Mouse (Mus musculus) stomach, embryonic 15.5 days (tissue): ENCODE data around the gene Arl2. TPM values are rescaled to one million over a fixed set of nuclear protein-coding genes. Genes with fewer than 3 reads are reported as not detected.

ENCODE experiments used
- ATAC-seq: fragments of 200-750 bp; cut with Nextera tagmentation; 2 replicates; pipeline ENCODE4 v1.8.0; 2017; ENCODE audit warnings: low read depth, moderate number of reproducible peaks, moderate TSS enrichment; ENCODE audit not compliant: insufficient read depth, low FRiP score
- H3K27ac ChIP-seq: fragments of 300-500 bp; sonication (generic); 2 replicates; pipeline ENCODE4 v1.5.1; 2015; ENCODE audit warnings: mild to moderate bottlenecking, inconsistent platforms
- H3K27me3 ChIP-seq: fragments of 300-500 bp; sonication (generic); replicated peaks from 2 replicates; pipeline ENCODE4 v1.6.1; 2015; ENCODE audit warnings: inconsistent platforms
- H3K36me3 ChIP-seq: fragments of 300-500 bp; sonication (generic); 2 replicates; pipeline ENCODE4 v1.6.1; 2015; ENCODE audit warnings: inconsistent platforms
- H3K4me1 ChIP-seq: fragments of 300-500 bp; sonication (generic); 2 replicates; pipeline ENCODE4 v1.6.1; 2015; ENCODE audit warnings: inconsistent platforms
- H3K4me2 ChIP-seq: fragments of 300-500 bp; sonication (generic); 2 replicates; pipeline ENCODE4 v1.6.1; 2015; ENCODE audit warnings: mild to moderate bottlenecking, inconsistent platforms
- H3K4me3 ChIP-seq: fragments of 300-500 bp; sonication (generic); replicated peaks from 2 replicates; pipeline ENCODE4 v1.5.1; 2015; ENCODE audit warnings: inconsistent platforms
- H3K9ac ChIP-seq: fragments of 300-500 bp; sonication (generic); 2 replicates; pipeline ENCODE4 v1.6.1; 2015; ENCODE audit warnings: inconsistent platforms
- H3K9me3 ChIP-seq: fragments of 300-500 bp; sonication (generic); 2 replicates; pipeline ENCODE4 v1.6.1; 2016; ENCODE audit warnings: inconsistent platforms
- WGBS: fragments of 180-500 bp; shearing (Covaris S2); methylation state at CpG from one replicate; pipeline ENCODE4 v1.1.7; 2015; 5-methylcytosine and 5-hydroxymethylcytosine counted together
- polyA plus RNA-seq: library from polyadenylated mRNA; unstranded; fragments of >200 nt; fragmentation: Nextera tagmentation; extraction: Ambion mirVana; gene quantifications from 2 replicates; pipeline ENCODE4 v1.2.1, GENCODE M21; 2015

Arl2 gene
- polyA plus RNA-seq: 101 and 102 TPM in 2 replicates

DNA sequence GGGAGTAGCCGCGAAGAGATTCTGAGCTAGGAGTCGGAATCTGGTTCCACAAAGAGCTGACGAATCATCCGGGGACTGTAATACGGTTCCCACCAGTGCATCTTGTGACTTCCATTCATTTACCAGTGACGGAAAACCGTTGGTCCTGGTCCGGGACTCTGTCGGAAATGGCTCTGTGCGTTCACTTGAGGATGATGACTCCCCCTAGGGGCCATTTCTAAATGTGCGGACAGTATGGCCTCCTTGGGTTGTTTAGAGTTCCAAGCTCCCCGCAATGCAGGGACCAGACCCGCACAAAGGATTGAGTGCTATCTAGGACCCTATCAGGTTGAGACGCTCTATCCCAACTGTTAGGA, at the start of gene Arl2:
Arl2 (minus strand) TSS at position 155 of the 356 bp plus-strand sequence.
- Histone ChIP-seq H3K36me3 (0 out of 2 replicates have a peak, but pooled peaks cover 5% of the 10 kb centered on the region), H3K4me3 (peak within 1 kb of the TSS; percentile 78), H3K9me3 (no peaks in the 10 kb centered on the region), H3K4me1 (peaks cover 7% of the 10 kb centered on the region), H3K27ac (peak within 1 kb of the TSS; percentile 96), H3K9ac (peak within 1 kb of the TSS; percentile 84), H3K27me3 (no peaks in the 10 kb centered on the region), H3K4me2 (peak within 1 kb of the TSS; percentile 88)
- peak; percentile 62 for ATAC-seq
- WGBS: under 1% methylated on average over 15 of the region's 15 CpGs

GRCm38 (mm10) chr19:6184131-6184530, 42.8 kb upstream of the Arl2 start, which contains the start of gene Majin:
Gene Majin (plus strand): TSS chr19:6184388.
- Histone ChIP-seq H3K9ac (no peak within 1 kb of the TSS), H3K36me3 (no peaks in the 10 kb centered on the region), H3K9me3 (no peaks in the 10 kb centered on the region), H3K4me1 (no peaks in the 10 kb centered on the region), H3K4me2 (no peak within 1 kb of the TSS), H3K4me3 (no peak within 1 kb of the TSS), H3K27ac (no peak within 1 kb of the TSS), H3K27me3 (no peaks in the 10 kb centered on the region)
- no peak for ATAC-seq
- WGBS: 82% methylated on average over 23 of the region's 23 CpGs

- H3K4me1 ChIP-seq: no peaks in the 10 kb centered on the region
- no peak overlapping the region for H3K27ac ChIP-seq
- no peak overlapping the region for H3K4me2 ChIP-seq
- no peaks in the 10 kb centered on the region for H3K27me3 ChIP-seq
- H3K9me3 ChIP-seq: no peaks in the 10 kb centered on the region
- no peaks in the 10 kb centered on the region for H3K36me3 ChIP-seq
- ATAC-seq: peak; percentile 60; the same call in 1 of the 2 replicates
- H3K9ac ChIP-seq: no peak overlapping the region
- no peak overlapping the region for H3K4me3 ChIP-seq
- WGBS: 17% methylated on average over 3 of the region's 3 CpGs
Measured at GRCm38 (mm10) chr19:6182534-6182933, 41.2 kb upstream of the Arl2 start.

DNA sequence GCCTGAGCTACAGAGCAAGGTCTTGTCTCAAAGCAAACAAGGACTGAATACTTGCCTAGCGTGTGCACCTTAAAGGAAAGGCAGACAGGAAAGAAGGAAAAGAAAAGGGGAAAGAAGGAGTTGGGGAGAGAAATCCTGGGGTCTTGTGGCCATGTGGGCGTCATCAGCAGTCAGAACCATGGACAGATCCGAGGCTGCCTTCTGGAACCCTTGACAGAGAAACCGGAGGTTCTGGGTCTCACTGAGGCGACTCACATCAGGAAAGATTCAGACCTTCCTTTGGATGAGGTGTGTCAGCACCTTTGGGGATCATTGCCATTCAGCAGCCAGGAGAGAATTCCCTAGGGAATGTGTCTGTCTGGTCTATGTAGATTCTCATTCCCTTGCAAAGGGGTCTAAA, 40.3 kb upstream of the Arl2 start:
- 10% methylated on average over 5 of the region's 5 CpGs for WGBS
- Histone ChIP-seq H3K4me2 (no peak overlapping the region), H3K9ac (no peak overlapping the region), H3K27me3 (no peaks in the 10 kb centered on the region), H3K27ac (no peak overlapping the region), H3K9me3 (no peaks in the 10 kb centered on the region), H3K4me3 (no peak overlapping the region), H3K36me3 (no peaks in the 10 kb centered on the region), H3K4me1 (no peaks in the 10 kb centered on the region)
- no peak for ATAC-seq

GRCm38 (mm10) chr19:6178775-6179174, 37.4 kb upstream of the Arl2 start:
- WGBS: 83% methylated on average over 6 of the region's 6 CpGs
- Histone ChIP-seq H3K9me3 (no peaks in the 10 kb centered on the region), H3K9ac (no peak overlapping the region), H3K27me3 (no peaks in the 10 kb centered on the region), H3K36me3 (no peaks in the 10 kb centered on the region), H3K4me3 (no peak overlapping the region), H3K4me2 (no peak overlapping the region), H3K4me1 (no peaks in the 10 kb centered on the region), H3K27ac (no peak overlapping the region)
- ATAC-seq: no peak

- 14% methylated on average over 5 of the region's 5 CpGs for WGBS
- Histone ChIP-seq H3K36me3 (no peaks in the 10 kb centered on the region), H3K9ac (no peak overlapping the region), H3K27me3 (no peaks in the 10 kb centered on the region), H3K27ac (no peak overlapping the region), H3K9me3 (no peaks in the 10 kb centered on the region), H3K4me2 (no peak overlapping the region), H3K4me1 (no peaks in the 10 kb centered on the region), H3K4me3 (no peak overlapping the region)
- ATAC-seq: no peak
Measured at GRCm38 (mm10) chr19:6174771-6175170, 33.4 kb upstream of the Arl2 start.

- WGBS: 83% methylated on average over 8 of the region's 8 CpGs
- Histone ChIP-seq H3K4me2 (no peak overlapping the region), H3K36me3 (no peaks in the 10 kb centered on the region), H3K9me3 (no peaks in the 10 kb centered on the region), H3K4me3 (no peak overlapping the region), H3K27me3 (no peaks in the 10 kb centered on the region), H3K27ac (no peak overlapping the region), H3K4me1 (no peaks in the 10 kb centered on the region), H3K9ac (no peak overlapping the region)
- ATAC-seq: no peak
Measured at GRCm38 (mm10) chr19:6171215-6171614, 29.9 kb upstream of the Arl2 start.

GRCm38 (mm10) chr19:6166750-6167149, 25.4 kb upstream of the Arl2 start:
- H3K9ac ChIP-seq: no peak overlapping the region
- no peak overlapping the region for H3K4me3 ChIP-seq
- H3K27me3 ChIP-seq: no peaks in the 10 kb centered on the region
- no peak overlapping the region for H3K4me2 ChIP-seq
- no peaks in the 10 kb centered on the region for H3K4me1 ChIP-seq
- WGBS: 77% methylated on average over 4 of the region's 4 CpGs
- no peaks in the 10 kb centered on the region for H3K36me3 ChIP-seq
- ATAC-seq: no peak
- no peaks in the 10 kb centered on the region for H3K9me3 ChIP-seq
- H3K27ac ChIP-seq: no peak overlapping the region

- WGBS: 53% methylated on average over 10 of the region's 10 CpGs
- ATAC-seq: no peak; the same call in 1 of the 2 replicates
- Histone ChIP-seq H3K4me3 (no peak overlapping the region), H3K9ac (no peak overlapping the region), H3K4me1 (no peaks in the 10 kb centered on the region), H3K27me3 (no peaks in the 10 kb centered on the region), H3K36me3 (no peaks in the 10 kb centered on the region), H3K27ac (no peak overlapping the region), H3K9me3 (no peaks in the 10 kb centered on the region), H3K4me2 (no peak overlapping the region; the same call in 1 of the 2 replicates)
Measured at GRCm38 (mm10) chr19:6163872-6164547, 22.7 kb upstream of the Arl2 start.

DNA sequence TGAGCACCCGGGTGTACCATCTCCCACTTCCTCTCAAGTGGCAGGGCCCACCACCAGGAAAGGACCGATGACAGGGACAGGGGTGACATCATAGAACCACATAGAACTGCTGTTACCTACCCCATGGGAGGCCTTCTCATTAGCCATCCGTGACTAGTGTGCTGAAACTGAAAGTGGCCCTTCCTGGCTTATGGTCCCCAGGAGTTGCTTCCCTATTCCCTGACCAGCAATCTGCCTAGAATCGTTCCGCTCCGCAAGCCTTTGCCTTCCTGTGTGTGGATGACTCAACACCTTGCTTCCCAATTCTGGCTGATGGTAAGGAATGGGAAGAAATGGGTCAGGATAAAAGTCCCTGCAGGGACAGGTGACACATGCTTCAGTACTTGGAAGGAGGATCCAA, 15.9 kb upstream of the Arl2 start:
- H3K27ac ChIP-seq: no peak overlapping the region
- H3K9ac ChIP-seq: no peak overlapping the region
- no peaks in the 10 kb centered on the region for H3K36me3 ChIP-seq
- ATAC-seq: no peak
- H3K4me3 ChIP-seq: no peak overlapping the region
- no peak overlapping the region for H3K4me2 ChIP-seq
- no peaks in the 10 kb centered on the region for H3K9me3 ChIP-seq
- H3K4me1 ChIP-seq: no peaks in the 10 kb centered on the region
- no peaks in the 10 kb centered on the region for H3K27me3 ChIP-seq
- WGBS: 60% methylated on average over 6 of the region's 6 CpGs

DNA sequence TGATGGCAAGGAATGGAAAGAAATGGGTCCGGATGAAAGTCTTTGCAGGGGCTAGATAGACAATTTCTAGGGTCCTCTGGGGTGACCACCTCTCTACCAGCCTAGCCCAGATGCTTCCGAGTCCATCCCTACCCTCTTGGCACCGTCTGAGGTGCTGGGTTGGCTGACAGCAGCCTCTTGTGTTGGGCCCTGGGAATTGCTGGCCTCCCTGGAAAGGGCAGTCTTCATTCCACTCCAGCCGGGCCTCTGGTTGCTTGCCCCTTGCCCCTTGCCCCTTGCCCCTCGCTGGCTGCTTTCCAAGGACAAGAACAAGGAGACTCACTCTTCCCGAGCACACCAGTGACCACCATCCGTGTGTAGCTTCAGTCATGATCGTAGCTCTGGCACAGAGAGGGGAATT, 15.0 kb upstream of the Arl2 start:
- Histone ChIP-seq H3K4me2 (no peak overlapping the region), H3K4me1 (no peaks in the 10 kb centered on the region), H3K36me3 (no peaks in the 10 kb centered on the region), H3K27me3 (no peaks in the 10 kb centered on the region), H3K27ac (no peak overlapping the region), H3K9me3 (no peaks in the 10 kb centered on the region), H3K4me3 (no peak overlapping the region), H3K9ac (no peak overlapping the region)
- 63% methylated on average over 8 of the region's 8 CpGs for WGBS
- no peak for ATAC-seq

DNA sequence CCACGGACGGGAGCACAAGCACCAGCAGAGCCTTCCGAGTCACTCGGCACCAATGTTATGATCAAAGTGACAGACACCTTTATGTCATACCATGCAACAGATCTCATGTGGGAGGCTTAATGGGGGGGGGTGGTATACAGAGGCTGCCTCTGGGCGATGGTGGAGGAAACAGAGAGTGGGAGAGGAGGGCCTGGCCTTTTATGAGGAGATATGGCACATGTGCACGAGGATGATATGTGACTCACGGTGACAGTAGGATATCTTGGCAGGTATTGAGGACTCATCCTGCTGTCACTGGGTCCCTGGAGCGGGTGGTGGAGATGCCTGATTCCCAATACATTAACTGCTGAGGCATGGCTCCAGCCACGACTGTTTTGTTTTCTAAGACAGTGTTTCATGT, 13.8 kb upstream of the Arl2 start:
- Histone ChIP-seq H3K9ac (no peak overlapping the region), H3K4me1 (no peaks in the 10 kb centered on the region), H3K4me3 (no peak overlapping the region), H3K27ac (no peak overlapping the region), H3K36me3 (no peaks in the 10 kb centered on the region), H3K4me2 (no peak overlapping the region), H3K27me3 (no peaks in the 10 kb centered on the region), H3K9me3 (no peaks in the 10 kb centered on the region)
- 80% methylated on average over 9 of the region's 9 CpGs for WGBS
- ATAC-seq: no peak

DNA sequence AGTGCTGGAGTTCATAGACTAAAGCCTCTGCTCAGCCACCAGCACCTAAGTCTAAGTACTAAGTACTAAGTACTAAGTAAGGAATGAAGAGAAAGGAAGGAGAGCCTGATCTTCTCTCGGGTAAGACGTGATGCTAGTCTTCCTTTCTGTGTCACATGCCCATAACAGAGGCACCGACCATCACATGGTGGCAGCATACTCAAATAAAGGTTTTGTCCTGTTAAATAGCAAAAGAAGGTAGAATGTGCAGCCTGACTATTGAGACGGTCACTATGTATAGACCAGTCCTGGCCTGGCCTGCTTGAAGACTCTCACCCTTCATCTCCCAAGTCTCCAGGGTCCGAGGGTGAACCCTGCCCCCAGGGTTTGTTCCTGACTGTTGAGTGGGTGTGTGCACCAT, 3.5 kb upstream of the Arl2 start:
- no peaks in the 10 kb centered on the region for H3K9me3 ChIP-seq
- no peaks in the 10 kb centered on the region for H3K27me3 ChIP-seq
- H3K4me2 ChIP-seq: no peak overlapping the region
- H3K4me1 ChIP-seq: peaks cover 7% of the 10 kb centered on the region
- H3K27ac ChIP-seq: no peak overlapping the region
- no peaks in the 10 kb centered on the region for H3K36me3 ChIP-seq
- H3K9ac ChIP-seq: no peak overlapping the region
- no peak for ATAC-seq
- WGBS: 68% methylated on average over 5 of the region's 5 CpGs
- no peak overlapping the region for H3K4me3 ChIP-seq
